Mouse (Mus musculus) adrenal gland, postnatal 10 days (tissue): ENCODE measurements around the gene Ttll12. TPM values are rescaled to one million over a fixed set of nuclear protein-coding genes. Genes with fewer than 3 reads are reported as not detected.

Experiments used
- DNase-seq: peaks from one replicate; pipeline ENCODE4 v3.0.0; 2021; ENCODE audit warnings: mixed read lengths
- long read RNA-seq, 2 experiments: library from polyadenylated mRNA; stranded (forward); transcript quantifications; one replicate each; pipeline ENCODE4 v2.0.0; 2021
- total RNA-seq, 2 experiments: library from RNA; stranded (reverse); gene quantifications; 2 replicates each; pipeline ENCODE4 v1.2.3; 2021

Ttll12 gene
- 10 to 100 TPM; 19.0 to 21.1 TPM for total RNA-seq
- long read RNA-seq, experiment 1, transcript Ttll12-201 (14 exons, 3,774 nt) = major isoform, 21 of 32 reads
- long read RNA-seq, experiment 1, partial matches to known transcripts = 9 of 32 reads
- long read RNA-seq, experiment 1, other reads (novel, unspliced or antisense) = 2 of 32 reads
- long read RNA-seq, experiment 2, transcript Ttll12-201 (14 exons, 3,774 nt) = major isoform, 26 of 30 reads
- long read RNA-seq, experiment 2, partial matches to known transcripts = 0 of 30 reads
- long read RNA-seq, experiment 2, other reads (novel, unspliced or antisense) = 4 of 30 reads

DNA sequence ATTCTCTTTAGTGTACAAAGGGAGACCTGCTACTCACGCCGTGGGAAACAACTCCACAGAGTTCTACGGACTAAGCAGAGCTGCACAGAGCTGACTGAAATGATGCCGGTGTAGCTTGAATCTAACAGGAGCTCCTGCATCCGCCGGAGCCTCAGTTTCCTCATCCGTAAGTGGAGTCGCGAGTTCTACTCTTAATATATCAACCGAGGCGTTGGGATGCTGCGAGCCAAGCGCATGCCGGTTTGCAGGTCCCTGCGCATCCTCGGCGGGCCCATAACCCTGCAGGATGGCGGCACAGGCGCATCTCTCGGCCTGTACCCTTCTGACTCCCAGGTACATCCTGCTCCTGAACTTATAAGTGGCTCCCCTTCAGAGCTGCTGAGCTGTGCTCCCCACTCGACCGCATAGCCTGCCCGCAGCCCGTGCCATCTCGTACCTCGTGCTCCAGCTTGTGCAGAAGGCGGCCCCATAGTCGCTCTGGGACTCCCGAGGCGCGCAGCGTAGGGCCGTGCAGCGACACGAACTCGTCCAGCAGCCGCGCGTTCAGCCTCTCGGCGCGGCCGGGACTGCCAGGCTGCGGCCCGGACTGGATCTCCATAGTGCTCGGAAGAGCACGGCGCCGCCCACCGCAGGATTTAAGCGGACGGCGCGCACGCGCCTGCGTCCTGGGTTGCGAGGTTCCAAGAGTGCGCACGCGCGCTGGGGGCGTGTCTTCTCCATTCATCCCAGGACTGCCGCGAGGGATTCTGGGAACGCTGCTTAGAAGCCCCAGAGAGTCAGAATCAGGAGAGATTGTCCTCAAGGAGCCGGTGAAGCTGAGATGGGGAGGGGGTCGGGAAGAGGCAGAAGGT is at the start of gene Ttll12:
TSS of gene Ttll12 (minus strand) at position 645 of the 851 bp plus-strand sequence.
- DNase-seq = peak; percentile 96

DNA sequence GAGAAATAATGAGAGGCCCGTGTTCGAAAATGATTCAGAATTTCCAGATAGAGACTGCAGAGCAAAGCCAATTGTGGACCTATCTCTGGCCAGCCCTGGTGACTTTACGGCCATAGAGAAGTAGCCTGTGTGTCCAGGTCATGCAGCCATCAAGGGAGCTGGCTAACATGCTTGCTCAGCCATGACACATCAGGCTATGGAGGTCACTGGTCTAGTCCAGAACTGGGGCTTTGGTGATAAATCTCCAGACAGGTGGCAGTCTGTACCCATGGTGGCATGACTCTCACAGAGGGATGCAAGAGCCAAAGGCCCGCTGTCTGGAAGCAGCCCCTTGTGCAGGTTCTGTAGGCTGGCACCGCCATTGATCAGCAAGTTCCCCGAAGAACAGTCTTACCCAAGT is 47.6 kb upstream of the Ttll12 start:
- no peak for DNase-seq

GRCm38 (mm10) chr15:83640208-83640607 is 45.3 kb upstream of the Ttll12 start:
- DNase-seq = no peak

DNA sequence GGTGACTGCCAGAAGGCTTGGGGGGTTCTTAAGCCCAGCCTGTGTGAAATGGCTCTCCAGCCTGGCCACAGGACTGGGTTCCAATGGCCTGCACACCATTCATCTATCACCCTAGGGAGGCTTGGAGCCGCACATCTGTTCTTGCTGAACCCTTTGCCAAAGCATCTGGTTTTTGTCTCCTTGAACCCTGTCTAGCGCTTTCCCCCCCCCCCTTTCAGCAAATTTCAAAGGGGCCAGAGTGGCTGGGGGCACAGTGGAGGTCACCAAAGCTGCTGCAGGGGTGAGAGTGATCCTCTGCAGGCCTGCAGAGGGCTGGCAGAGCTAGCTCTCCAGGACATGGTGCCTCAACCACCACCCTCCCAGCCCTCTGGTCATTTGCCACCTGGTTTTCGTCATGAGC is 44.2 kb upstream of the Ttll12 start:
- peak; percentile 19 for DNase-seq

GRCm38 (mm10) chr15:83638196-83638899 is 43.4 kb upstream of the Ttll12 start:
- DNase-seq = peak; percentile 25

GRCm38 (mm10) chr15:83636759-83637158 is 41.8 kb upstream of the Ttll12 start:
- DNase-seq = no peak

DNA sequence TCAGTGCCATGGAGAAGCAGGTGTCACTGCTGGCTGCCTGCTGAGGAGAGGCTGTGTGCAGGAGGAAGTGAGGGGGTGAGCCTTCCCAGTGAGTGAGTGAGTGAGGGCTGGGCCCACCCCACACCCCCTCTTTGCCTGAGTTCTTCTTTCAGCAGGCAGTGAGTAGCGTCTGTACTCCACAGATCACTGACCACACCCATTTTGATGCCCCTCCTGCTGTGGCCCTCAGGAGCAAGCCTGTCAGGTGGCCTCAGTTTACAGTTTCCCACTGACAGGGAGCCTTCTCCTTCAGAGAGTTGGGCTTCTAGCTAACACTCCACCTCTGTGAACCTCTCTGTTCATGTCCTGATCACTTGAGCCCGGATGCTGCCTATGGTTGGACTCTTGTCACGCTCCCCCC is 40.3 kb upstream of the Ttll12 start:
- DNase-seq = no peak

DNA sequence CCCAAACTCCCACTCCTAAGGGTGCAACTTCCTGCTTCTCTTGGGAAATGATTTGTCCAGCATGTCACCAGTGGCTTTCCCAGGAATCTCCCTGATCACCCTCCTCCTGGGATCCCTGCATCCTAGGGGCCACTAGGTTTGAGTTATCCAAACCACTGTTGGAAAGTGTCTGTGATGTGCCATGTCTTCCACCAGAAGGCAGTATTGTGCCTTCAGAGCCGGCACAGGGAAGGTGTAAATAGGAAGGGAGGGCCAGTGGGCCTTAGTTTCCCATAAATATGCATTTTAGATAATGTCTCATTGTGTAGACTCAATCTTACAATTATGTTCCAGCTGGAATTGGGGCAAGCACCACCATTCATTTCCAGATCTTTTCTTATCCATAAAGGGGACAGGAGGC is 39.1 kb upstream of the Ttll12 start:
- no peak for DNase-seq

GRCm38 (mm10) chr15:83631071-83631470 is 36.1 kb upstream of the Ttll12 start:
- no peak for DNase-seq

DNA sequence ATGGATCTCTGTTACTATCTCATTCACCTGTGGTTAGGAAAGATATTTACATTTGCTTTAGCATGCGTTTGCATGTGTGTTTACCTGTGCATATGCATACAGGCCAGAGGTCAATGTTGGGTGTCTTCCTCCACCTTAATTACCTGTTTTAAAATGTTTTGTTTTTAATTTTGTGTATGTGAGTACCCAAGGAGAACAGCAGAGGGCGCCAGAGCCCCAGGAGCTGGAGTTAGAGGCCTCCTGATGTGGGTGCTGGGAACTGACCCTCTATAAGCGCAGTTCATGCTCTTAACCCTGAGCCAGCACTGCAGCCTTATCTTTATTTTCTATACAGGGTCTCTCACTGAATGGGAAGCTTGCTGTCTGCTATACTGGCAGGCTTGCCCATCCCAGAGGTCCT is 34.8 kb upstream of the Ttll12 start:
- no peak for DNase-seq

- no peak for DNase-seq
Observed at GRCm38 (mm10) chr15:83626142-83626645, 31.2 kb upstream of the Ttll12 start.

GRCm38 (mm10) chr15:83615245-83615644 is 20.3 kb upstream of the Ttll12 start:
- no peak for DNase-seq

GRCm38 (mm10) chr15:83607115-83607802 is 12.3 kb upstream of the Ttll12 start:
- DNase-seq = peak; percentile 83

DNA sequence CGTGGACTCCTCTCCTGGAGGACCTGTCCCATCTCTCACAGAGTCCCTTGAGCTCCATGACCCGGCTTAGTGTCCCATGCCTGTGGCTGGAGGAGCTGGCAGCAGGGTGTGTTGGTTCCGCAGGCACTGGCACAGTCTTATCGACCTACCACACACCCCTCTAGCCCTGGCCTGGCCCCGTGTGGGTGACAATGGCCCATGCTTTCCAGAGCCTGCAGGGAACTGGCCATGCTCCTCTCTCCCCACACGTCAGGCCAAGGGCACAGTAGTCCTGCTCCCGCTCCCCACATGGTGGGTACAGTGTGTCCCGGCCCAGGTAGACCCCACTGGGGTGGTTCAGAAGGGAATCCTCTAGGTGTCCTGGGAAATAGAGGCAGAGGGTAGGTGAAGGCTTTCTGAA is 11.7 kb upstream of the Ttll12 start:
- DNase-seq = no peak

- no peak for DNase-seq
Observed at GRCm38 (mm10) chr15:83606216-83606615, 11.3 kb upstream of the Ttll12 start.

GRCm38 (mm10) chr15:83603426-83603825 is 8.5 kb upstream of the Ttll12 start:
- DNase-seq = no peak

DNA sequence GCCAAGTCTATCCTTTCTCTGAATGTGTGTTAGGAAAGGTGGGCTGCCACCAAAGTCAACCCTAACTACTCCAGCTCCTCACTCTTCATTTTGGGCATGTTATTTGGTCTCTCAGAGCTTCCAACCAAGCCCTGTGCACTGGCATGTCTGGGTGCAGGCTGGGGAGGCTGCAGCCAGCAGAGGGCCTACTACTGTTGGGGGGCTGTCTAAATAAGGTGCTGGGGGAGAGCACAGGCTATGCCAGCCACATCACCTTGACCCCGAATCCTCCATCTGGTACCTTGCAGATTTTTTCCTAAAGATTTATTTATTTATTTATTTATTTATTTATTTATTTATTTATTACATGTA is 8.1 kb upstream of the Ttll12 start:
- no peak for DNase-seq

GRCm38 (mm10) chr15:83602372-83603045 is 7.6 kb upstream of the Ttll12 start:
- DNase-seq = peak; percentile 45

- DNase-seq = no peak
Observed at GRCm38 (mm10) chr15:83601185-83601584, 6.2 kb upstream of the Ttll12 start.

DNA sequence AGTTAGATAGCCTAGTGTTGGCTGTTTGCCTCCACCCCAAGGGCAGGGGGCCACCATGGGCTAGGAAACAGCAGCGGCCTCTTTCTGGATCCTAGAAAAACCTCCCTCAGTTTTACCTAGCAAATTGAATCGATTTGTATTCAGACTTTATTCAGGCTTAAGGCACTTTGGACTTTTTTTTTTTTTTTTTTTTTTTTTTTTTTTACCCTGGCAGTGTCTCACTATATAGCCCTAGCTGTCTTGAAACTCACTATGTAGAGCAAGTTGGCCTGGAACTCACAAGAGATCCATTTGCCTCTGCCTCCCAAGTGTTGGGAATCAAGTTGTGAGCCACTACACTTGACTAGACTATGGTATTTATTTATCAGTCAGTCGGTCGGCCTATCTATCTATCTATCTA is 1.9 kb upstream of the Ttll12 start:
- DNase-seq = no peak

- DNase-seq = no peak
Observed at GRCm38 (mm10) chr15:83595364-83595711, 381 bp upstream of the Ttll12 start.
